Mouse (Mus musculus) CH12.LX (cell line): ENCODE measurements at regions not wholly inside any gene's neighbourhood (a gene's known extent, or its start where the extent isn't known, plus 50 kb on each side); places are given as distances from the start of the nearest gene placed in this dataset.

ENCODE experiments used
- DNase-seq: peaks from one replicate; pipeline ENCODE4 v3.0.0-alpha.2; 2013; ENCODE audit errors: extremely low read depth
- H3K27ac ChIP-seq: 2 replicates; pipeline ENCODE4 v1.5.1; 2012; ENCODE audit warnings: low read depth, mild to moderate bottlenecking, control low read depth, moderate library complexity; ENCODE audit not compliant: insufficient read depth
- H3K27me3 ChIP-seq: replicated peaks from 2 replicates; pipeline ENCODE3; 2012; ENCODE audit warnings: inconsistent platforms
- H3K36me3 ChIP-seq, 2 experiments: replicated peaks in 1 of 2; 2 replicates each; pipeline versions ENCODE3 to v1.6.1; 2012; ENCODE audit warnings: inconsistent platforms in 1 of 2, low read length in 1 of 2, mild to moderate bottlenecking in 1 of 2, mixed read lengths in 1 of 2, moderate library complexity in 1 of 2; ENCODE audit not compliant: control insufficient read depth in 1 of 2, insufficient read depth in 1 of 2
- H3K4me1 ChIP-seq, 2 experiments: 2 replicates each; pipeline ENCODE4 v1.6.1; 2012; ENCODE audit warnings: inconsistent platforms in 1 of 2, moderate library complexity in 1 of 2; ENCODE audit not compliant: insufficient read depth in 2 of 2, control insufficient read depth in 1 of 2
- H3K4me2 ChIP-seq: 2 replicates; pipeline ENCODE4 v1.6.1; 2012; ENCODE audit warnings: low read depth, mild to moderate bottlenecking, control low read depth; ENCODE audit not compliant: poor library complexity, insufficient read depth, severe bottlenecking
- H3K4me3 ChIP-seq, 3 experiments: fragments of 150-350 bp in 1 of 3; sonication (generic) in 1 of 3; replicated peaks in 1 of 3; 2 replicates each; pipeline versions ENCODE3 to v1.5.1; 2011 to 2012; ENCODE audit warnings: low read depth in 2 of 3, low read length in 2 of 3, mild to moderate bottlenecking in 2 of 3, moderate library complexity in 2 of 3, control low read depth in 1 of 3, improper control_type of control experiment in 1 of 3, inconsistent platforms in 1 of 3, mixed read lengths in 1 of 3; ENCODE audit not compliant: poor library complexity in 1 of 3
- H3K79me2 ChIP-seq: replicated peaks from 2 replicates; pipeline ENCODE4 v1.6.1; 2012; ENCODE audit warnings: mild to moderate bottlenecking, moderate library complexity; ENCODE audit not compliant: control insufficient read depth, poor library complexity, insufficient read depth, severe bottlenecking; ENCODE audit errors: extremely low read depth
- H3K9ac ChIP-seq: 2 replicates; pipeline ENCODE4 v1.6.1; 2012; ENCODE audit warnings: low read depth, mild to moderate bottlenecking, control low read depth, moderate library complexity; ENCODE audit not compliant: insufficient read depth
- H3K9me3 ChIP-seq: replicated peaks from 2 replicates; pipeline ENCODE3; 2012; ENCODE audit warnings: low read length, inconsistent platforms, mixed read lengths
- CHD2 ChIP-seq: IDR thresholded peaks from 2 replicates; pipeline ENCODE4 v1.6.1; 2011; ENCODE audit warnings: low read length, improper control_type of control experiment
- CTCF ChIP-seq, 2 experiments: IDR thresholded peaks in 1 of 2; conservative IDR thresholded peaks in 1 of 2; 2 replicates each; pipeline ENCODE4 v1.5.1; 2011 to 2012; ENCODE audit warnings: low read depth in 2 of 2, low read length in 2 of 2, improper control_type of control experiment in 1 of 2, inconsistent platforms in 1 of 2, mild to moderate bottlenecking in 1 of 2, moderate library complexity in 1 of 2
- ELF1 ChIP-seq: IDR thresholded peaks from 2 replicates; pipeline ENCODE4 v1.6.1; 2014; ENCODE audit warnings: low read depth, mild to moderate bottlenecking, inconsistent platforms, low read length, improper control_type of control experiment
- ETS1 ChIP-seq: conservative IDR thresholded peaks from 2 replicates; pipeline ENCODE4 v1.6.1; 2012; ENCODE audit warnings: low read depth, mild to moderate bottlenecking, inconsistent platforms, low read length, improper control_type of control experiment, moderate library complexity
- JUN ChIP-seq: IDR thresholded peaks from 2 replicates; pipeline ENCODE4 v1.6.1; 2011; ENCODE audit warnings: low read depth, mild to moderate bottlenecking, low read length, improper control_type of control experiment, moderate library complexity; ENCODE audit not compliant: insufficient read depth
- MAX ChIP-seq: IDR thresholded peaks from 2 replicates; pipeline ENCODE4 v1.6.1; 2011; ENCODE audit warnings: low read length, improper control_type of control experiment
- MAZ ChIP-seq: IDR thresholded peaks from 2 replicates; pipeline ENCODE4 v1.6.1; 2012; ENCODE audit warnings: low read depth, mild to moderate bottlenecking, inconsistent platforms, low read length, improper control_type of control experiment, moderate library complexity
- MXI1 ChIP-seq: IDR thresholded peaks from 2 replicates; pipeline ENCODE4 v1.6.1; 2011; ENCODE audit warnings: mild to moderate bottlenecking, low read depth, low read length, improper control_type of control experiment
- MYC ChIP-seq: IDR thresholded peaks from 2 replicates; pipeline ENCODE4 v1.6.1; 2011; ENCODE audit warnings: low read depth, mild to moderate bottlenecking, improper control_type of control experiment, low read length
- NELFE ChIP-seq: IDR thresholded peaks from 2 replicates; pipeline ENCODE4 v1.6.1; 2011; ENCODE audit warnings: low read depth, low read length, improper control_type of control experiment
- POLR2AphosphoS2 ChIP-seq: IDR thresholded peaks from 2 replicates; pipeline ENCODE4 v1.6.1; 2011; ENCODE audit warnings: low read depth, low read length, improper control_type of control experiment
- RCOR1 ChIP-seq: conservative IDR thresholded peaks from 2 replicates; pipeline ENCODE4 v1.6.1; 2012; ENCODE audit warnings: low read depth, mild to moderate bottlenecking, inconsistent platforms, low read length, improper control_type of control experiment
- UBTF ChIP-seq: IDR thresholded peaks from 2 replicates; pipeline ENCODE4 v1.6.1; 2012; ENCODE audit warnings: low read depth, mild to moderate bottlenecking, inconsistent platforms, low read length, improper control_type of control experiment, moderate library complexity
- USF1 ChIP-seq: IDR thresholded peaks from 2 replicates; pipeline ENCODE4 v1.6.1; 2014; ENCODE audit warnings: low read depth, mild to moderate bottlenecking, inconsistent platforms, low read length, improper control_type of control experiment
- USF2 ChIP-seq: conservative IDR thresholded peaks from 2 replicates; pipeline ENCODE4 v1.6.1; 2011; ENCODE audit warnings: low read depth, low read length, improper control_type of control experiment
- ZC3H11A ChIP-seq: IDR thresholded peaks from 2 replicates; pipeline ENCODE4 v1.6.1; 2012; ENCODE audit warnings: low read depth, mild to moderate bottlenecking, inconsistent platforms, low read length, improper control_type of control experiment
- ZMIZ1 ChIP-seq: IDR thresholded peaks from 2 replicates; pipeline ENCODE4 v1.6.1; 2012; ENCODE audit warnings: low read depth, mild to moderate bottlenecking, inconsistent platforms, low read length, improper control_type of control experiment
- ZNF384 ChIP-seq: IDR thresholded peaks from 2 replicates; pipeline ENCODE4 v1.6.1; 2012; ENCODE audit warnings: low read depth, low read length, improper control_type of control experiment, inconsistent platforms
- dilution Hi-C: fragments of 300-500 bp; cut with MboI; formaldehyde crosslinking; loops from 2 replicates; pipeline ENCODE4 v1.14.3; 2020; ENCODE audit warnings: low sequenced_read_pairs; ENCODE audit not compliant: extremely low pct_unique_long_range_greater_than_20kb, extremely low pct_ligation_motif_present
- in situ Hi-C: fragments of 300-500 bp; cut with MboI; formaldehyde crosslinking; loops from 3 replicates; pipeline ENCODE4 v1.14.3; 2019; ENCODE audit warnings: low sequenced_read_pairs, low pct_ligation_motif_present, low pct_unique_long_range_greater_than_20kb, mixed read lengths

GRCm38 (mm10) chr11:112661426-112661825, 120.6 kb upstream of the Sox9 start:
- Histone ChIP-seq H3K79me2 (no peaks in the 10 kb centered on the region), H3K4me1 (no peaks in the 10 kb centered on the region), H3K27me3 (no peaks in the 10 kb centered on the region), H3K9ac (no peak overlapping the region), H3K36me3 (no peaks in the 10 kb centered on the region), H3K27ac (no peak overlapping the region), H3K4me2 (no peak overlapping the region), H3K4me3 (no peak overlapping the region), H3K9me3 (peaks cover 76% of the 10 kb centered on the region)
- TF ChIP-seq CTCF (conservative IDR thresholded peaks at IDR 0.05 in 1 of 2, IDR thresholded peaks at IDR 0.05 in 1 of 2; ENCODE audit: low read depth in 2 of 2, low read length in 2 of 2) = no peak
- no peak for TF ChIP-seq UBTF
- TF ChIP-seq POLR2AphosphoS2 = no peak
- dilution Hi-C loops = no loop called here
- in situ Hi-C loops = no loop called here
- no peak for DNase-seq

GRCm38 (mm10) chr11:112667311-112667710, 114.7 kb upstream of the Sox9 start:
- Histone ChIP-seq H3K27me3 (no peaks in the 10 kb centered on the region), H3K9ac (no peak overlapping the region), H3K4me1 (no peaks in the 10 kb centered on the region), H3K27ac (no peak overlapping the region), H3K36me3 (no peaks in the 10 kb centered on the region)
- no peak for DNase-seq
- dilution Hi-C loops = no loop called here
- TF ChIP-seq ETS1 = no peak
- TF ChIP-seq NELFE = no peak
- no peak for TF ChIP-seq CTCF (conservative IDR thresholded peaks at IDR 0.05 in 1 of 2, IDR thresholded peaks at IDR 0.05 in 1 of 2; ENCODE audit: low read depth in 2 of 2, low read length in 2 of 2)
- TF ChIP-seq MYC = no peak
- TF ChIP-seq RCOR1 = no peak
- no peak for TF ChIP-seq USF2
- no peak for TF ChIP-seq USF1
- TF ChIP-seq MXI1 = no peak
- no peak for TF ChIP-seq MAX
- TF ChIP-seq JUN = no peak
- TF ChIP-seq MAZ = no peak
- TF ChIP-seq CHD2 = no peak
- no peak for TF ChIP-seq ZNF384
- no peak for TF ChIP-seq ELF1
- no peak for TF ChIP-seq ZMIZ1
- TF ChIP-seq ZC3H11A = no peak
- TF ChIP-seq, all 38 proteins: peak for 0
- in situ Hi-C loops = no loop called here
- Histone ChIP-seq H3K9me3 (peaks cover 72% of the 10 kb centered on the region), H3K4me3 (no peak overlapping the region), H3K79me2 (no peaks in the 10 kb centered on the region), H3K4me2 (no peak overlapping the region)
